Mouse (Mus musculus): Measurements from ENCODE around the gene Bdh1. TPM values are rescaled to one million over a fixed set of nuclear protein-coding genes. Genes with fewer than 3 reads are reported as not detected.

Gene Bdh1
- polyA plus RNA-seq, 1 experiment from 2014 or later = 208 TPM

- peaks cover 4% of the 10 kb centered on the region; the same call in 1 of the 2 replicates for H3K4me1 ChIP-seq (ENCODE audit: insufficient read depth)
- no peaks in the 10 kb centered on the region for H3K9me3 ChIP-seq (ENCODE audit: low read length)
- no peak for TF ChIP-seq EP300 (IDR thresholded peaks at IDR 0.05; ENCODE audit: low read depth)
- TF ChIP-seq CTCF (IDR thresholded peaks at IDR 0.05; ENCODE audit: low read depth) = no peak
Observed at GRCm38 (mm10) chr16:31444521-31444920, 22.4 kb downstream of the Bdh1 start.

GRCm38 (mm10) chr16:31446067-31446853, 24.2 kb downstream of the Bdh1 start:
- TF ChIP-seq CTCF (IDR thresholded peaks at IDR 0.05; ENCODE audit: low read depth) (no peak), EP300 (IDR thresholded peaks at IDR 0.05; ENCODE audit: low read depth) (no peak)
- Histone ChIP-seq H3K4me1 (ENCODE audit: insufficient read depth) (peaks cover 4% of the 10 kb centered on the region; the same call in 1 of the 2 replicates), H3K27me3 (ENCODE audit: insufficient read depth, low read length) (no peaks in the 10 kb centered on the region), H3K36me3 (replicated peaks; ENCODE audit: insufficient read depth, low read length) (peaks cover 4% of the 10 kb centered on the region; the same call in 1 of the 2 replicates), H3K4me2 (ENCODE audit: low read depth, low read length) (no peak overlapping the region), H3K9ac (replicated peaks) (no peak overlapping the region), H3K4me3 (ENCODE audit: low read depth, low read length) (no peak overlapping the region), H3K9me3 (ENCODE audit: low read length) (no peaks in the 10 kb centered on the region), H3K27ac (ENCODE audit: low read depth) (no peak overlapping the region)
- no peak for DNase-seq
- ATAC-seq = no peak
- 83% methylated on average over 15 of the region's 15 CpGs for WGBS (ENCODE audit: insufficient replicate concordance)

More at GRCm38 (mm10) chr16:31444521-31444920, 22.4 kb downstream of the Bdh1 start:
- DNase-seq (no peak), ATAC-seq (no peak)
- Histone ChIP-seq H3K4me2 (ENCODE audit: low read depth, low read length) (no peak overlapping the region), H3K4me3 (ENCODE audit: low read depth, low read length) (no peak overlapping the region), H3K9ac (replicated peaks) (no peak overlapping the region), H3K27me3 (ENCODE audit: insufficient read depth, low read length) (no peaks in the 10 kb centered on the region), H3K27ac (ENCODE audit: low read depth) (no peak overlapping the region), H3K36me3 (replicated peaks; ENCODE audit: insufficient read depth, low read length) (peaks cover 9% of the 10 kb centered on the region; the same call in 1 of the 2 replicates)
- 81% methylated on average over 6 of the region's 6 CpGs for WGBS (ENCODE audit: insufficient replicate concordance)

GRCm38 (mm10) chr16:31449973-31450372, 27.9 kb downstream of the Bdh1 start:
- WGBS (ENCODE audit: insufficient replicate concordance) = 72% methylated on average over 4 of the region's 4 CpGs
- TF ChIP-seq EP300 (IDR thresholded peaks at IDR 0.05; ENCODE audit: low read depth) (no peak), CTCF (IDR thresholded peaks at IDR 0.05; ENCODE audit: low read depth) (no peak)
- no peak overlapping the region for H3K4me2 ChIP-seq (ENCODE audit: low read depth, low read length)
- H3K27ac ChIP-seq (ENCODE audit: low read depth) = no peak overlapping the region
- H3K9ac ChIP-seq (replicated peaks) = no peak overlapping the region
- no peak for ATAC-seq
- H3K27me3 ChIP-seq (ENCODE audit: insufficient read depth, low read length) = no peaks in the 10 kb centered on the region
- peaks cover 4% of the 10 kb centered on the region; the same call in 1 of the 2 replicates for H3K36me3 ChIP-seq (replicated peaks; ENCODE audit: insufficient read depth, low read length)
- peaks cover 6% of the 10 kb centered on the region; the same call in 1 of the 2 replicates for H3K4me1 ChIP-seq (ENCODE audit: insufficient read depth)
- no peak overlapping the region for H3K4me3 ChIP-seq (ENCODE audit: low read depth, low read length)
- H3K9me3 ChIP-seq (ENCODE audit: low read length) = no peaks in the 10 kb centered on the region
- DNase-seq = no peak

GRCm38 (mm10) chr16:31451235-31451634, 29.2 kb downstream of the Bdh1 start:
- DNase-seq = no peak
- Histone ChIP-seq H3K4me1 (ENCODE audit: insufficient read depth) (peaks cover 6% of the 10 kb centered on the region; the same call in 1 of the 2 replicates), H3K9me3 (ENCODE audit: low read length) (no peaks in the 10 kb centered on the region), H3K27ac (ENCODE audit: low read depth) (no peak overlapping the region), H3K9ac (replicated peaks) (no peak overlapping the region), H3K4me2 (ENCODE audit: low read depth, low read length) (no peak overlapping the region), H3K27me3 (ENCODE audit: insufficient read depth, low read length) (no peaks in the 10 kb centered on the region), H3K4me3 (ENCODE audit: low read depth, low read length) (no peak overlapping the region), H3K36me3 (replicated peaks; ENCODE audit: insufficient read depth, low read length) (peaks cover 5% of the 10 kb centered on the region)
- TF ChIP-seq CTCF (IDR thresholded peaks at IDR 0.05; ENCODE audit: low read depth) (no peak), EP300 (IDR thresholded peaks at IDR 0.05; ENCODE audit: low read depth) (no peak)
- no peak for ATAC-seq
- 54% methylated on average over 3 of the region's 3 CpGs for WGBS (ENCODE audit: insufficient replicate concordance)

GRCm38 (mm10) chr16:31452467-31452866, 30.4 kb downstream of the Bdh1 start:
- H3K4me2 ChIP-seq (ENCODE audit: low read depth, low read length) = no peak overlapping the region
- no peaks in the 10 kb centered on the region for H3K9me3 ChIP-seq (ENCODE audit: low read length)
- peaks cover 6% of the 10 kb centered on the region; the same call in 1 of the 2 replicates for H3K4me1 ChIP-seq (ENCODE audit: insufficient read depth)
- no peak overlapping the region for H3K9ac ChIP-seq (replicated peaks)
- TF ChIP-seq CTCF (IDR thresholded peaks at IDR 0.05; ENCODE audit: low read depth) (no peak), EP300 (IDR thresholded peaks at IDR 0.05; ENCODE audit: low read depth) (no peak)
- ATAC-seq = no peak; the same call in 1 of the 2 replicates
- H3K36me3 ChIP-seq (replicated peaks; ENCODE audit: insufficient read depth, low read length) = peaks cover 8% of the 10 kb centered on the region
- DNase-seq = no peak
- no peak overlapping the region for H3K4me3 ChIP-seq (ENCODE audit: low read depth, low read length)
- H3K27me3 ChIP-seq (ENCODE audit: insufficient read depth, low read length) = no peaks in the 10 kb centered on the region
- H3K27ac ChIP-seq (ENCODE audit: low read depth) = no peak overlapping the region
- WGBS (ENCODE audit: insufficient replicate concordance) = 59% methylated on average over 2 of the region's 7 CpGs

- WGBS (ENCODE audit: insufficient replicate concordance) = 78% methylated on average over 4 of the region's 4 CpGs
- ATAC-seq (peak; percentile 42; the same call in 1 of the 2 replicates), DNase-seq (no peak)
- no peak overlapping the region for H3K9ac ChIP-seq (replicated peaks)
- H3K27ac ChIP-seq (ENCODE audit: low read depth) = no peak overlapping the region
- no peak overlapping the region for H3K4me3 ChIP-seq (ENCODE audit: low read depth, low read length)
- TF ChIP-seq CTCF (IDR thresholded peaks at IDR 0.05; ENCODE audit: low read depth) = no peak
- peaks cover 8% of the 10 kb centered on the region for H3K36me3 ChIP-seq (replicated peaks; ENCODE audit: insufficient read depth, low read length)
- H3K27me3 ChIP-seq (ENCODE audit: insufficient read depth, low read length) = no peaks in the 10 kb centered on the region
- peaks cover 6% of the 10 kb centered on the region; the same call in 1 of the 2 replicates for H3K4me1 ChIP-seq (ENCODE audit: insufficient read depth)
- H3K4me2 ChIP-seq (ENCODE audit: low read depth, low read length) = no peak overlapping the region
- no peaks in the 10 kb centered on the region for H3K9me3 ChIP-seq (ENCODE audit: low read length)
Observed at GRCm38 (mm10) chr16:31454013-31454412, 31.9 kb downstream of the Bdh1 start.
